Mouse (Mus musculus): ENCODE data around the gene Acot8.

DNA sequence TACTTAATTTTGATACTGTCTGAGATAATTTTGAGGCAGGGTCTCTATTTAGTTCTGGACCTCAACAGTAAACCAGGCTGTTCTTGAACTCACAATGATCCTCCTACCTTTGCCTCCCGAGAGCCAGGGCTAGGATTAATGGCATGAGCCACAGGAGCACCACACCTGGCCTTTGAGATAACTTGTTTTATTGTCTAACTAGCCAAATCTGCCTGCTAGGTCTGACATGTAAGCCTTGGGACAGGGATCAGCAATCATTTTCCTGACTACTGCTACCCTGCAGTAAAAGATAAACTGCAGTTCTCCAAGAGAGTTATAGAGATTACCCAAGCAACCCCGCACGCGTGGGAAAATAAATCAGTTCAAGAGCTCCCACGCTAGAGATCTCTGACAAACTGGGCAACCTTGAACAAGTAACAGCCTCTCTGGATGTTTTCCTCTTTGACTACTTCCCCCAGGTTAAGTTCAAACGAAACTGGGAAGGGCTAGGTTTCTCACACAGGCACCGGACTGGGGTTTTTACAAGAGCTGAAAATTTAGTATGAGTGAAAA lies 19.7 kb downstream of the Acot8 start:
- TF ChIP-seq CTCF (IDR thresholded peaks at IDR 0.05; ENCODE audit: low read depth) (no peak), EP300 (IDR thresholded peaks at IDR 0.05; ENCODE audit: low read depth) (no peak)

All from liver, postnatal 0 days (tissue).